Mouse (Mus musculus) midbrain, embryonic 12.5 days (tissue): ENCODE results near the gene Kif3c. TPM values are rescaled to one million over a fixed set of nuclear protein-coding genes. Genes with fewer than 3 reads are reported as not detected.
A peak's percentile ranks its signal among the peaks of the same experiment; 100 is the strongest.
"Not testable (repeated sequence)": the region's sequence is repeated elsewhere in the genome, so short reads cannot be mapped to it uniquely, and the experiment has no call there.

Experiments
- ATAC-seq: fragments of 200-750 bp; cut with Nextera tagmentation; 2 replicates; pipeline ENCODE4 v1.8.0; 2017; ENCODE audit warnings: low read depth, moderate TSS enrichment, moderate library complexity; ENCODE audit not compliant: low FRiP score
- H3K27ac ChIP-seq: fragments of 300-500 bp; sonication (generic); replicated peaks from 2 replicates; pipeline ENCODE4 v1.5.1; 2016; ENCODE audit warnings: mild to moderate bottlenecking
- H3K27me3 ChIP-seq: fragments of 300-500 bp; sonication (generic); 2 replicates; pipeline ENCODE4 v1.6.1; 2016; ENCODE audit warnings: mild to moderate bottlenecking
- H3K36me3 ChIP-seq: fragments of 300-500 bp; sonication (generic); 2 replicates; pipeline ENCODE4 v1.6.1; 2016
- H3K4me1 ChIP-seq: fragments of 300-500 bp; sonication (generic); 2 replicates; pipeline ENCODE4 v1.6.1; 2016
- H3K4me2 ChIP-seq: fragments of 300-500 bp; sonication (generic); replicated peaks from 2 replicates; pipeline ENCODE4 v1.6.1; 2016; ENCODE audit warnings: mild to moderate bottlenecking, moderate library complexity
- H3K4me3 ChIP-seq: fragments of 300-500 bp; sonication (generic); 2 replicates; pipeline ENCODE4 v1.5.1; 2016; ENCODE audit warnings: mild to moderate bottlenecking
- H3K9ac ChIP-seq: fragments of 300-500 bp; sonication (generic); replicated peaks from 2 replicates; pipeline ENCODE4 v1.6.1; 2016; ENCODE audit warnings: mild to moderate bottlenecking, moderate library complexity
- H3K9me3 ChIP-seq: fragments of 300-500 bp; sonication (generic); 2 replicates; pipeline ENCODE4 v1.6.1; 2016; ENCODE audit warnings: mild to moderate bottlenecking
- WGBS: fragments of 180-500 bp; shearing (Covaris S2); methylation state at CpG from one replicate; pipeline ENCODE4 v1.1.7; 2016; 5-methylcytosine and 5-hydroxymethylcytosine counted together
- polyA plus RNA-seq: library from polyadenylated mRNA; unstranded; fragments of >200 nt; fragmentation: Nextera tagmentation; extraction: Ambion mirVana; gene quantifications from 2 replicates; pipeline ENCODE4 v1.2.1, GENCODE M21; 2016

Gene Kif3c
- polyA plus RNA-seq, 1 experiment from 2014 or later = 58.2 TPM

- ATAC-seq = no peak
- Histone ChIP-seq H3K27me3 (no peaks in the 10 kb centered on the region), H3K4me1 (peaks cover under 1% of the 10 kb centered on the region; the same call in 1 of the 2 replicates), H3K36me3 (peaks cover 69% of the 10 kb centered on the region), H3K4me3 (no peak overlapping the region), H3K27ac (no peak overlapping the region), H3K9ac (no peak overlapping the region), H3K4me2 (no peak overlapping the region), H3K9me3 (no peaks in the 10 kb centered on the region)
- WGBS = 61% methylated on average over 1 of the region's 1 CpGs
Measured at GRCm38 (mm10) chr12:3391276-3391675, 26.3 kb downstream of the Kif3c start.

GRCm38 (mm10) chr12:3393140-3393539 lies 28.2 kb downstream of the Kif3c start:
- no peak overlapping the region for H3K4me2 ChIP-seq
- H3K36me3 ChIP-seq = peaks cover 63% of the 10 kb centered on the region
- H3K4me1 ChIP-seq = no peaks in the 10 kb centered on the region
- H3K9ac ChIP-seq = no peak overlapping the region
- H3K4me3 ChIP-seq = no peak overlapping the region
- no peak overlapping the region for H3K27ac ChIP-seq
- 82% methylated on average over 4 of the region's 4 CpGs for WGBS
- ATAC-seq = no peak
- no peaks in the 10 kb centered on the region for H3K9me3 ChIP-seq
- H3K27me3 ChIP-seq = no peaks in the 10 kb centered on the region

GRCm38 (mm10) chr12:3396931-3397330 lies 32.0 kb downstream of the Kif3c start:
- Histone ChIP-seq H3K9me3 (no peaks in the 10 kb centered on the region), H3K4me1 (no peaks in the 10 kb centered on the region), H3K4me2 (no peak overlapping the region), H3K36me3 (peaks cover 71% of the 10 kb centered on the region), H3K27ac (no peak overlapping the region), H3K4me3 (no peak overlapping the region), H3K9ac (no peak overlapping the region), H3K27me3 (no peaks in the 10 kb centered on the region)
- 93% methylated on average over 8 of the region's 8 CpGs for WGBS
- ATAC-seq = no peak

- H3K4me1 ChIP-seq, H3K9ac ChIP-seq, ATAC-seq, H3K4me2 ChIP-seq, H3K9me3 ChIP-seq, H3K27me3 ChIP-seq, H3K4me3 ChIP-seq, H3K27ac ChIP-seq: not testable (repeated sequence)
- WGBS = 82% methylated on average over 3 of the region's 3 CpGs
- peaks cover 47% of the 10 kb centered on the region for H3K36me3 ChIP-seq
Measured at GRCm38 (mm10) chr12:3405662-3406061, 40.7 kb downstream of the Kif3c start.

GRCm38 (mm10) chr12:3406585-3406984 lies 41.7 kb downstream of the Kif3c start:
- no peak overlapping the region for H3K4me2 ChIP-seq
- H3K9me3 ChIP-seq = no peaks in the 10 kb centered on the region
- H3K27ac ChIP-seq = no peak overlapping the region
- no peaks in the 10 kb centered on the region for H3K27me3 ChIP-seq
- no peaks in the 10 kb centered on the region for H3K4me1 ChIP-seq
- peaks cover 38% of the 10 kb centered on the region for H3K36me3 ChIP-seq
- no peak overlapping the region for H3K9ac ChIP-seq
- H3K4me3 ChIP-seq = no peak overlapping the region
- 92% methylated on average over 6 of the region's 6 CpGs for WGBS
- no peak for ATAC-seq

GRCm38 (mm10) chr12:3414956-3415355 lies 50.0 kb downstream of the Kif3c start:
- peaks cover 18% of the 10 kb centered on the region for H3K36me3 ChIP-seq
- WGBS = 86% methylated on average over 4 of the region's 4 CpGs
- no peak overlapping the region for H3K4me2 ChIP-seq
- H3K27me3 ChIP-seq = no peaks in the 10 kb centered on the region
- no peaks in the 10 kb centered on the region for H3K4me1 ChIP-seq
- no peak overlapping the region for H3K9ac ChIP-seq
- no peak for ATAC-seq
- no peak overlapping the region for H3K27ac ChIP-seq
- H3K9me3 ChIP-seq = no peaks in the 10 kb centered on the region
- H3K4me3 ChIP-seq = no peak overlapping the region

GRCm38 (mm10) chr12:3418761-3419160 lies 53.8 kb downstream of the Kif3c start:
- 91% methylated on average over 3 of the region's 3 CpGs for WGBS
- H3K4me2 ChIP-seq = no peak overlapping the region
- H3K4me3 ChIP-seq = no peak overlapping the region
- peaks cover 32% of the 10 kb centered on the region for H3K36me3 ChIP-seq
- no peaks in the 10 kb centered on the region for H3K4me1 ChIP-seq
- H3K9ac ChIP-seq = no peak overlapping the region
- no peaks in the 10 kb centered on the region for H3K9me3 ChIP-seq
- no peak overlapping the region for H3K27ac ChIP-seq
- no peak for ATAC-seq
- no peaks in the 10 kb centered on the region for H3K27me3 ChIP-seq

- WGBS = 88% methylated on average over 2 of the region's 2 CpGs
- H3K36me3 ChIP-seq = peaks cover 25% of the 10 kb centered on the region
- no peak overlapping the region for H3K4me2 ChIP-seq
Measured at GRCm38 (mm10) chr12:3420519-3420918, 55.6 kb downstream of the Kif3c start.

GRCm38 (mm10) chr12:3422786-3423185 lies 57.9 kb downstream of the Kif3c start:
- Histone ChIP-seq H3K27me3 (no peaks in the 10 kb centered on the region), H3K9me3 (no peaks in the 10 kb centered on the region), H3K9ac (no peak overlapping the region), H3K27ac (no peak overlapping the region), H3K4me2 (no peak overlapping the region), H3K4me1 (peaks cover 8% of the 10 kb centered on the region), H3K4me3 (no peak overlapping the region), H3K36me3 (peaks cover 20% of the 10 kb centered on the region; the same call in 1 of the 2 replicates)
- no peak for ATAC-seq
- 98% methylated on average over 1 of the region's 1 CpGs for WGBS

More at GRCm38 (mm10) chr12:3420519-3420918, 55.6 kb downstream of the Kif3c start:
- H3K27ac ChIP-seq = no peak overlapping the region
- no peak for ATAC-seq
- peaks cover 7% of the 10 kb centered on the region for H3K4me1 ChIP-seq
- H3K9me3 ChIP-seq = no peaks in the 10 kb centered on the region
- no peak overlapping the region for H3K4me3 ChIP-seq
- H3K9ac ChIP-seq = no peak overlapping the region
- no peaks in the 10 kb centered on the region for H3K27me3 ChIP-seq

GRCm38 (mm10) chr12:3424179-3424578 lies 59.2 kb downstream of the Kif3c start:
- Histone ChIP-seq H3K4me2 (no peak overlapping the region), H3K27me3 (no peaks in the 10 kb centered on the region), H3K4me3 (no peak overlapping the region), H3K9ac (no peak overlapping the region), H3K27ac (no peak overlapping the region), H3K36me3 (peaks cover 14% of the 10 kb centered on the region; the same call in 1 of the 2 replicates), H3K4me1 (peaks cover 13% of the 10 kb centered on the region), H3K9me3 (no peaks in the 10 kb centered on the region)
- 89% methylated on average over 2 of the region's 2 CpGs for WGBS
- no peak for ATAC-seq

- peaks cover 14% of the 10 kb centered on the region; the same call in 1 of the 2 replicates for H3K36me3 ChIP-seq
- H3K9me3 ChIP-seq = no peaks in the 10 kb centered on the region
- peak overlapping the region; percentile 69 for H3K4me2 ChIP-seq
- 49% methylated on average over 15 of the region's 15 CpGs for WGBS
- H3K27me3 ChIP-seq = no peaks in the 10 kb centered on the region
- H3K9ac ChIP-seq = peak overlapping the region; percentile 53
- ATAC-seq = peak; percentile 5; the same call in 1 of the 2 replicates
- H3K27ac ChIP-seq = peak overlapping the region; percentile 93
- peak overlapping the region; percentile 89 for H3K4me3 ChIP-seq
- peaks cover 13% of the 10 kb centered on the region for H3K4me1 ChIP-seq
Measured at GRCm38 (mm10) chr12:3425375-3426341, 60.7 kb downstream of the Kif3c start.

- Histone ChIP-seq H3K9ac (peak within 1 kb of the TSS; percentile 90), H3K27me3 (no peaks in the 10 kb centered on the region), H3K27ac (peak within 1 kb of the TSS; percentile 93)
Measured at GRCm38 (mm10) chr12:3426530-3427034, 61.6 kb downstream of the Kif3c start, which contains the start of gene Asxl2. Asxl2 (plus strand) TSS chr12:3426857.

More at GRCm38 (mm10) chr12:3426530-3427034, 61.6 kb downstream of the Kif3c start, which contains the start of gene Asxl2:
- Histone ChIP-seq H3K4me3 (peak within 1 kb of the TSS; percentile 89), H3K4me2 (peak within 1 kb of the TSS; percentile 69), H3K9me3 (no peaks in the 10 kb centered on the region), H3K36me3 (peaks cover 8% of the 10 kb centered on the region; the same call in 1 of the 2 replicates), H3K4me1 (peaks cover 13% of the 10 kb centered on the region)
- peak; percentile 97 for ATAC-seq
- under 1% methylated on average over 53 of the region's 53 CpGs for WGBS
